Mouse (Mus musculus): ENCODE results near the gene Eno1. TPM values are rescaled to one million over a fixed set of nuclear protein-coding genes. Genes with fewer than 3 reads are reported as not detected.

Eno1 gene
- total and polyA plus RNA-seq, 3 experiments = 1,109 to 1,985 (median 1,272) TPM

DNA sequence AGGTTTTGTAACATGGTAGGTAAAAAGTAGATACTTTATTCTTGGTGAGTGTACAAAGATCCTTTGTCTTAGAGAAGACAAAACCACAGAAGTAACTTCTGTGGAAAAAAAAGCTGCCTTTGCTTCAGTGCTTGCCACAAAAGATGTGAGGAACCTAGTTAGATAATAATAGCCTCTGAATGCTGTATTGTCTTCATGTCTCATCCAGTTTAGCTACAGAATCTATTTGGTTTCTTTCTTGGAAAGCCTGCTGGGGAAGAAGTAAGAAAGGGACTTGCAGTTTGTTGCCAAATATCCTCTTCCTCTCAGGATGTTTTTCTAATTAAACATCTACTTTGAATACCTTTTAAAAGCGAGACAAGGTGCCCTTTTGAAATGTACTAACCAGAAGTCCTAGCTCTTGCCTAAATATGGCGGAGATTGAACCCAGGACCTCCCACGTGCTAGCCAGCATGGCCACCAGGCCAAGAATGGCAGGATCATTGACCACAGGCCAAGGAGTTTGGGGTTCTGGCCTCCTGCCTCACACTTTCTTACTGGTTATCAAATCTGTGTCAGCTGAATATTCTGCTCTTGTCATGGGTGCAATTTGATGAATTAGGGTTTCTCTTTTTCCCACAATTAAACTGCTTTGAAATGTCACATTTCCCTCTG is 2.0 kb downstream of the Eno1 start:
- Histone ChIP-seq H3K79me2 (replicated peaks; ENCODE audit: control insufficient read depth, extremely low read depth, insufficient read depth, poor library complexity, severe bottlenecking) (peaks cover 52% of the 10 kb centered on the region), H3K9ac (ENCODE audit: insufficient read depth, low read depth) (peak overlapping the region; percentile 93), H3K4me2 (ENCODE audit: insufficient read depth, low read depth, poor library complexity, severe bottlenecking) (peak overlapping the region; percentile 87), H3K27me3 (replicated peaks) (no peaks in the 10 kb centered on the region), H3K4me1 (ENCODE audit: control insufficient read depth in 1 of 2, insufficient read depth in 2 of 2) (peaks cover 5 to 49% of the 10 kb centered on the region in 2 experiments), H3K9me3 (replicated peaks; ENCODE audit: low read length) (no peaks in the 10 kb centered on the region), H3K27ac (ENCODE audit: insufficient read depth, low read depth) (peak overlapping the region; percentile 70), H3K4me3 (replicated peaks in 1 of 3; ENCODE audit: low read depth in 2 of 3, low read length in 2 of 3, poor library complexity in 1 of 3) (peak overlapping the region; percentile 97 to 100 (median 98)), H3K36me3 (replicated peaks in 1 of 2; ENCODE audit: control insufficient read depth in 1 of 2, insufficient read depth in 1 of 2, low read length in 1 of 2) (peaks cover 31 to 47% of the 10 kb centered on the region in 2 experiments)
- peak; percentile 58 for DNase-seq (ENCODE audit: extremely low read depth)
- in situ Hi-C loops (cut with MboI; ENCODE audit: low pct_ligation_motif_present, low pct_unique_long_range_greater_than_20kb, low sequenced_read_pairs) = no loop called here
- dilution Hi-C loops (cut with MboI; ENCODE audit: extremely low pct_ligation_motif_present, extremely low pct_unique_long_range_greater_than_20kb, low sequenced_read_pairs) = no loop called here
- TF ChIP-seq MXI1 (IDR thresholded peaks at IDR 0.05; ENCODE audit: low read depth, low read length) (peak; percentile 94), CHD1 (IDR thresholded peaks at IDR 0.05; ENCODE audit: low read depth, low read length) (no peak; the same call in 1 of the 2 replicates), NELFE (IDR thresholded peaks at IDR 0.05; ENCODE audit: low read depth, low read length) (no peak), ZC3H11A (IDR thresholded peaks at IDR 0.05; ENCODE audit: low read depth, low read length) (no peak), ETS1 (conservative IDR thresholded peaks at IDR 0.05; ENCODE audit: low read depth, low read length) (no peak), IRF4 (IDR thresholded peaks at IDR 0.05; ENCODE audit: low read depth, low read length) (no peak), MAX (IDR thresholded peaks at IDR 0.05; ENCODE audit: low read length) (peak; percentile 98), NRF1 (IDR thresholded peaks at IDR 0.05; ENCODE audit: low read depth, low read length) (0 out of 2 replicates have a peak, but pooled peaks have one; percentile 15), TBP (conservative IDR thresholded peaks at IDR 0.05; ENCODE audit: low read depth, low read length) (0 out of 2 replicates have a peak, but pooled peaks have one; percentile 29), EP300 (IDR thresholded peaks at IDR 0.05; ENCODE audit: low read length) (no peak), MYC (IDR thresholded peaks at IDR 0.05; ENCODE audit: low read depth, low read length) (peak; percentile 100), SIN3A (IDR thresholded peaks at IDR 0.05; ENCODE audit: low read length) (no peak), ZNF384 (IDR thresholded peaks at IDR 0.05; ENCODE audit: low read depth, low read length) (no peak), TCF12 (IDR thresholded peaks at IDR 0.05; ENCODE audit: low read depth, low read length) (no peak), BHLHE40 (IDR thresholded peaks at IDR 0.05; ENCODE audit: low read depth, low read length) (peak; percentile 38; the same call in 1 of the 2 replicates), JUND (conservative IDR thresholded peaks at IDR 0.05; ENCODE audit: low read depth, low read length) (no peak), POLR2AphosphoS2 (IDR thresholded peaks at IDR 0.05; ENCODE audit: low read depth, low read length) (no peak), POLR2A (IDR thresholded peaks at IDR 0.05; ENCODE audit: low read depth, low read length) (no peak)

DNA sequence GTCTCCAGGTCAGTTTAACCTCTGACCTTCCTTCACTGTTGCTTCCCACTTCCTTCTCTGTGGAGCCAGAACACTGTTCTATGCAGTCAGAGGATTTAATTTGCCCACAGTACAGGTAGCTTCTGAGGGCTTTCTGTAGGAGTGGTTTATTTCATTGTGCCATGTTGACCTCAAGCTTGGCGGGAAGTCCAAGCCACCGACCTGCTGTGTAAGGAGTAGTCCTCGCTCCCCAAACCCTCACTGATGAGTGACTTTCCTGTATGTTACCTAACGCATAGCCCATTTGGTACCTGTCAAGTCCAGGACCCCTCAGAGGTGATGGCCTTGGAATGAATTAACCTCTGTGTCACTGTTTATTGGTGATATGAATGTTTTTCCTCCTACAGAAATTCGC is 2.6 kb downstream of the Eno1 start:
- Histone ChIP-seq H3K9me3 (replicated peaks; ENCODE audit: low read length) (no peaks in the 10 kb centered on the region), H3K4me3 (replicated peaks in 1 of 3; ENCODE audit: low read depth in 2 of 3, low read length in 2 of 3, poor library complexity in 1 of 3) (peak overlapping the region; percentile 97 to 100 (median 98)), H3K27me3 (replicated peaks) (no peaks in the 10 kb centered on the region), H3K9ac (ENCODE audit: insufficient read depth, low read depth) (peak overlapping the region; percentile 93), H3K4me2 (ENCODE audit: insufficient read depth, low read depth, poor library complexity, severe bottlenecking) (peak overlapping the region; percentile 87), H3K79me2 (replicated peaks; ENCODE audit: control insufficient read depth, extremely low read depth, insufficient read depth, poor library complexity, severe bottlenecking) (peaks cover 55% of the 10 kb centered on the region), H3K27ac (ENCODE audit: insufficient read depth, low read depth) (peak overlapping the region; percentile 70), H3K36me3 (replicated peaks in 1 of 2; ENCODE audit: control insufficient read depth in 1 of 2, insufficient read depth in 1 of 2, low read length in 1 of 2) (peaks cover 36 to 52% of the 10 kb centered on the region in 2 experiments), H3K4me1 (ENCODE audit: control insufficient read depth in 1 of 2, insufficient read depth in 2 of 2) (peaks cover 5 to 54% of the 10 kb centered on the region in 2 experiments)
- no peak for DNase-seq (ENCODE audit: extremely low read depth)
- TF ChIP-seq MAZ (IDR thresholded peaks at IDR 0.05; ENCODE audit: low read depth, low read length) (no peak), EP300 (IDR thresholded peaks at IDR 0.05; ENCODE audit: low read length) (no peak), ZC3H11A (IDR thresholded peaks at IDR 0.05; ENCODE audit: low read depth, low read length) (no peak), IRF4 (IDR thresholded peaks at IDR 0.05; ENCODE audit: low read depth, low read length) (no peak), USF2 (conservative IDR thresholded peaks at IDR 0.05; ENCODE audit: low read depth, low read length) (no peak), BHLHE40 (IDR thresholded peaks at IDR 0.05; ENCODE audit: low read depth, low read length) (no peak), RAD21 (IDR thresholded peaks at IDR 0.05; ENCODE audit: low read depth, low read length) (no peak), ZNF384 (IDR thresholded peaks at IDR 0.05; ENCODE audit: low read depth, low read length) (no peak), CHD2 (IDR thresholded peaks at IDR 0.05; ENCODE audit: low read length) (no peak), MYC (IDR thresholded peaks at IDR 0.05; ENCODE audit: low read depth, low read length) (no peak; the same call in 1 of the 2 replicates), TBP (conservative IDR thresholded peaks at IDR 0.05; ENCODE audit: low read depth, low read length) (no peak), ETS1 (conservative IDR thresholded peaks at IDR 0.05; ENCODE audit: low read depth, low read length) (no peak), USF1 (IDR thresholded peaks at IDR 0.05; ENCODE audit: low read depth, low read length) (no peak), POLR2A (IDR thresholded peaks at IDR 0.05; ENCODE audit: low read depth, low read length) (no peak), ELF1 (IDR thresholded peaks at IDR 0.05; ENCODE audit: low read depth, low read length) (no peak)
- dilution Hi-C loops (cut with MboI; ENCODE audit: extremely low pct_ligation_motif_present, extremely low pct_unique_long_range_greater_than_20kb, low sequenced_read_pairs) (no loop called here), in situ Hi-C loops (cut with MboI; ENCODE audit: low pct_ligation_motif_present, low pct_unique_long_range_greater_than_20kb, low sequenced_read_pairs) (no loop called here)

Data from CH12.LX (cell line).